Mouse (Mus musculus): Measurements from ENCODE around the gene Map3k4. TPM values are rescaled to one million over a fixed set of nuclear protein-coding genes. Genes with fewer than 3 reads are reported as not detected.

The Map3k4 gene
- polyA plus RNA-seq, 1 experiment from 2014 or later, result 48.5 TPM

DNA sequence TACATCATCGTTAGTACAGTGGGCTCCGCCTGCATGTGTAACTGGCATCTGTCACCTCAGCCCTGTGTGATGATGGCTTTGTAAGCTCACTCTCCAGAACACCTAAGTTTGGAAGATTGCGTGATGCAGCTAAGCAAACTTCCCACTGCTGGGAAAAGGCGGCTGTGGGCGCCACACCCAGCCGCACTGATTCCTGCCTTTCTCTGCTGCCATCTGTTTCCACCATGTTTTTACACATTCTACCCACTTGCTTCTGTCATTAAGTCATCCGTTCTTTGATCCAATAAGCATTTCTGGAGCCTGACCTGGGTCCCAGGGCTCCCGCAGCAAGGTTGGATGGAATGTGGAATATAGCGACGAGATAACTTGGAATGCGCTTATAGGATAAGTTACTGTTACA lies 106.7 kb downstream of the Map3k4 start:
- 96% methylated on average over 11 of the region's 11 CpGs for WGBS
- Histone ChIP-seq H3K27me3 (no peaks in the 10 kb centered on the region), H3K4me1 (replicated peaks) (peaks cover 14% of the 10 kb centered on the region), H3K9ac (replicated peaks) (no peak overlapping the region), H3K9me3 (no peaks in the 10 kb centered on the region), H3K27ac (no peak overlapping the region), H3K4me3 (replicated peaks) (no peak overlapping the region), H3K4me2 (replicated peaks) (no peak overlapping the region), H3K36me3 (peaks cover 55% of the 10 kb centered on the region)
- no peak for ATAC-seq

- H3K27ac ChIP-seq, result no peak overlapping the region
- peaks cover 26% of the 10 kb centered on the region for H3K4me1 ChIP-seq (replicated peaks)
- 29% methylated on average over 8 of the region's 8 CpGs for WGBS
- no peak overlapping the region for H3K9ac ChIP-seq (replicated peaks)
- H3K27me3 ChIP-seq, result no peaks in the 10 kb centered on the region
- peaks cover 43% of the 10 kb centered on the region for H3K36me3 ChIP-seq
- no peak overlapping the region for H3K4me3 ChIP-seq (replicated peaks)
- peak; percentile 46 for ATAC-seq
- H3K4me2 ChIP-seq (replicated peaks), result no peak overlapping the region
- no peaks in the 10 kb centered on the region for H3K9me3 ChIP-seq
These were observed 108.0 kb downstream of the Map3k4 start for GRCm38 (mm10) chr17:12210544-12211132.

DNA sequence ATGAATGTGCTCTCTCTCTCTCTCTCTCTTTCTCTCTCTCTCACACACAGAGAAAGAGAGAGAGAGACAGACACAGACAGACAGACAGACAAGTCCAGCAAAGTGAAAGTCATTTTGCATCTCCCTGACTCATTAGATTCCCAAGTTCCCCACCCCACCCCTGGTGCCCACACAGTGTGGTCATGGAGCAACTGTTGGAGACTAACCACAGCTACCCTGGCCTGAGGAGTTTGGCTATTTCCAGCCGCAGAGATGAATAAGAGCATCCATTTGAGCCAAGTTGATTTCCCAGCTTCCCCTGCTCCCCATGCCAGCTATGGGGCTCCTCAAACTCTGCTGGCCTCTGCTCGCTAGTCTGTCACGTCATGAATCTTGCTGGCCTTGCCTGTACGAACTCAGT lies 109.1 kb downstream of the Map3k4 start:
- H3K9me3 ChIP-seq, result no peaks in the 10 kb centered on the region

GRCm38 (mm10) chr17:12207022-12207548 lies 111.5 kb downstream of the Map3k4 start:
- WGBS, result 13% methylated on average over 1 of the region's 1 CpGs
- Histone ChIP-seq H3K4me3 (replicated peaks) (no peak overlapping the region), H3K27me3 (no peaks in the 10 kb centered on the region), H3K36me3 (peaks cover 9% of the 10 kb centered on the region), H3K9me3 (no peaks in the 10 kb centered on the region), H3K4me1 (replicated peaks) (peaks cover 48% of the 10 kb centered on the region), H3K4me2 (replicated peaks) (no peak overlapping the region), H3K9ac (replicated peaks) (no peak overlapping the region), H3K27ac (no peak overlapping the region)
- no peak for ATAC-seq

More for the DNA sequence above, 109.1 kb downstream of the Map3k4 start:
- no peak overlapping the region for H3K4me3 ChIP-seq (replicated peaks)
- no peak overlapping the region for H3K9ac ChIP-seq (replicated peaks)
- no peak overlapping the region for H3K4me2 ChIP-seq (replicated peaks)
- H3K4me1 ChIP-seq (replicated peaks), result peaks cover 37% of the 10 kb centered on the region
- peaks cover 31% of the 10 kb centered on the region for H3K36me3 ChIP-seq
- no peak for ATAC-seq
- no peak overlapping the region for H3K27ac ChIP-seq
- WGBS, result 85% methylated on average over 4 of the region's 4 CpGs
- H3K27me3 ChIP-seq, result no peaks in the 10 kb centered on the region

DNA sequence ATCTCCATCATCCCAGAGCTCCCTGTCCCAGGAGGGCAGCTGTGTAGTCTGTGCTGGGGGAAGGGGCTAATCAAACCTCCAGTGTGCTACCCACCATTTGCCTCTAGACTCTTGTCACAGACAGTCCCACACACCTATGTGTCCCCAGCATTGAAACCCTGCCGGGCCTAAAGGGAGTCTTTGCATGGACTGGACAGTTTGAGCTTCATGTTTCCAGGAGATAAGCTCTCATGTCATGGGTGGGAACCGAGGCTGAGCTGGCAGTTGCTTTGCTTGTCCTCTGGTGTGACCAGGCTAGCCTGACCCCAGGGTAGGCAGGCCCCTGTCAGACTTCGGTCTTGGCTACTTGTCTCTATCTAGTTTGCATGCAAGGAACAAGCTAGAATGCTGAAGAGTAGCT lies 112.3 kb downstream of the Map3k4 start:
- Histone ChIP-seq H3K4me3 (replicated peaks) (no peak overlapping the region), H3K27me3 (no peaks in the 10 kb centered on the region), H3K27ac (peak overlapping the region; percentile 31; the same call in 1 of the 2 replicates), H3K36me3 (peaks cover 2% of the 10 kb centered on the region), H3K9ac (replicated peaks) (no peak overlapping the region), H3K4me1 (replicated peaks) (peaks cover 48% of the 10 kb centered on the region), H3K9me3 (no peaks in the 10 kb centered on the region), H3K4me2 (replicated peaks) (no peak overlapping the region)
- no peak for ATAC-seq
- WGBS, result 78% methylated on average over 3 of the region's 3 CpGs

GRCm38 (mm10) chr17:12205694-12206075 lies 112.9 kb downstream of the Map3k4 start:
- Histone ChIP-seq H3K4me1 (replicated peaks) (peaks cover 48% of the 10 kb centered on the region), H3K27me3 (no peaks in the 10 kb centered on the region), H3K4me2 (replicated peaks) (no peak overlapping the region), H3K4me3 (replicated peaks) (no peak overlapping the region), H3K9me3 (no peaks in the 10 kb centered on the region), H3K27ac (peak overlapping the region; percentile 31), H3K9ac (replicated peaks) (no peak overlapping the region), H3K36me3 (no peaks in the 10 kb centered on the region; the same call in 1 of the 2 replicates)
- ATAC-seq, result no peak
- WGBS, result 40% methylated on average over 4 of the region's 4 CpGs

GRCm38 (mm10) chr17:12205015-12205693 lies 113.4 kb downstream of the Map3k4 start:
- Histone ChIP-seq H3K4me2 (replicated peaks) (no peak overlapping the region), H3K9ac (replicated peaks) (no peak overlapping the region), H3K27ac (peak overlapping the region; percentile 31; the same call in 1 of the 2 replicates), H3K27me3 (no peaks in the 10 kb centered on the region), H3K36me3 (peaks cover under 1% of the 10 kb centered on the region; the same call in 1 of the 2 replicates), H3K9me3 (no peaks in the 10 kb centered on the region), H3K4me1 (replicated peaks) (peaks cover 48% of the 10 kb centered on the region), H3K4me3 (replicated peaks) (no peak overlapping the region)
- WGBS, result 76% methylated on average over 10 of the region's 10 CpGs
- ATAC-seq, result no peak

DNA sequence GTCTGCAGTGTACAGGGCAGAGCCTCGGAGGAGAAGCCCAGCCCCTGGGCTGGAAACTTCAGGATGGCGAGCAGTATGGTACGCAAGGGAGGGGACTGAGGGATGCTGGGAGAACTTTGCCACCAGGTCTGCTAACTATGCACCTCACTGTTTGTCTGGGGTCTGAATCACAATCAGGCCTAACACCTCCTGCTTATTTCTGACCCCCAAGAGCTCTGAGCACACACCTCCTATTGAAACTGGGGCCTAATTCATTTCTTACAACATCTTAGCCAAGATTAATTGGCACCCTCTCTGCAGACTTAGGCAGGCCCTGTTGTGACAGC lies 113.9 kb downstream of the Map3k4 start:
- no peak overlapping the region for H3K4me2 ChIP-seq (replicated peaks)
- H3K9me3 ChIP-seq, result no peaks in the 10 kb centered on the region
- no peaks in the 10 kb centered on the region for H3K27me3 ChIP-seq
- H3K4me1 ChIP-seq (replicated peaks), result peaks cover 48% of the 10 kb centered on the region
- H3K27ac ChIP-seq, result no peak overlapping the region
- 81% methylated on average over 3 of the region's 3 CpGs for WGBS
- no peak for ATAC-seq
- H3K36me3 ChIP-seq, result peaks cover 5% of the 10 kb centered on the region; the same call in 1 of the 2 replicates
- H3K4me3 ChIP-seq (replicated peaks), result no peak overlapping the region
- H3K9ac ChIP-seq (replicated peaks), result no peak overlapping the region

DNA sequence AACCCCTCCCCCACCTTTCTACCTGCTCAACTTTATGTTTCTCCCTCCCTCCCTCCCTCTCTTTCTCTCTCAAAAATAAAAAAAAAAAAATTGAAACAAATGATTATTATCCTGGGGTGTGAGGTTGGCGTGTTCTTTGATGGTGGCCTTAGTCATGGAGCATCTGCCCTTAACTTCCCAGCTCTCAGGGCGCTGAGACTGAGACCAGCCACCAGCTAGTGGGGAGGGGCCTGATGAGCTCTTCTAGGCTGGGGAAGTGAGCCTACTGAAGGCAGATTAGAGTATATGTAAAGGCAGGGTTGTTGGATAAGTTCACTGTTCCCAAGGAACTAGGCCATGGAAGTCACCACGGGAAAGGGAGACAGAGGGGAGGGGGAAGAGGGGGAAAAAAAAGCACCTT lies 114.3 kb downstream of the Map3k4 start:
- Histone ChIP-seq H3K27ac (no peak overlapping the region), H3K9me3 (no peaks in the 10 kb centered on the region), H3K4me2 (replicated peaks) (no peak overlapping the region), H3K9ac (replicated peaks) (no peak overlapping the region), H3K4me3 (replicated peaks) (no peak overlapping the region), H3K36me3 (peaks cover 8% of the 10 kb centered on the region; the same call in 1 of the 2 replicates), H3K4me1 (replicated peaks) (peaks cover 48% of the 10 kb centered on the region), H3K27me3 (no peaks in the 10 kb centered on the region)
- WGBS, result 75% methylated on average over 3 of the region's 3 CpGs
- ATAC-seq, result no peak

GRCm38 (mm10) chr17:12203414-12203897 lies 115.1 kb downstream of the Map3k4 start:
- H3K4me1 ChIP-seq (replicated peaks), result peaks cover 48% of the 10 kb centered on the region
- H3K27ac ChIP-seq, result no peak overlapping the region
- H3K9me3 ChIP-seq, result no peaks in the 10 kb centered on the region
- no peak overlapping the region for H3K4me2 ChIP-seq (replicated peaks)
- no peak overlapping the region for H3K9ac ChIP-seq (replicated peaks)
- no peaks in the 10 kb centered on the region for H3K27me3 ChIP-seq
- H3K4me3 ChIP-seq (replicated peaks), result no peak overlapping the region
- WGBS, result 75% methylated on average over 15 of the region's 15 CpGs
- H3K36me3 ChIP-seq, result peaks cover 13% of the 10 kb centered on the region
- peak; percentile 55 for ATAC-seq

GRCm38 (mm10) chr17:12201086-12201485 lies 117.5 kb downstream of the Map3k4 start:
- H3K27ac ChIP-seq, result no peak overlapping the region
- H3K36me3 ChIP-seq, result peaks cover 13% of the 10 kb centered on the region
- H3K27me3 ChIP-seq, result no peaks in the 10 kb centered on the region
- ATAC-seq, result no peak
- WGBS, result 93% methylated on average over 1 of the region's 1 CpGs
- no peak overlapping the region for H3K4me2 ChIP-seq (replicated peaks)
- H3K4me3 ChIP-seq (replicated peaks), result no peak overlapping the region
- H3K4me1 ChIP-seq (replicated peaks), result peaks cover 27% of the 10 kb centered on the region
- H3K9me3 ChIP-seq, result no peaks in the 10 kb centered on the region
- H3K9ac ChIP-seq (replicated peaks), result no peak overlapping the region

DNA sequence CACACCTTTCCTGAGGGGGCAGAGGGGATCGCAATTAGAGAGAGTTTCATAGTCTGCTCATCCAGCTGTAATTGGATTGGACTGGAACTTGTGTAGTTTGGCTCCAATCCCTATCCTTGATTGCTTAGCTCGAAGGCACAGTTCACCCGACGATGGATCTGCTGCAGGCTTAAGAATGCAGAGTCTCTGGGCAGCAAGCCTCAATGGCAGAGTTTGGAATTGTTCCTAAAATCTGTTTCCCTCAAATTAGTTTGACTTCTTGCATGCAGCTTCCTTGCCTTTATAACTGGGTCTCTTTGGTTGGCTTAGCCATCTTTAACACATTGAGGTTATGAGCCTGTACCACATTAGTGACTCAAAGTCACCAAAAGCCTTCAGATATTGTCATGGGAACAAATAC lies 118.7 kb downstream of the Map3k4 start:
- Histone ChIP-seq H3K4me1 (replicated peaks) (peaks cover 22% of the 10 kb centered on the region), H3K27me3 (no peaks in the 10 kb centered on the region), H3K36me3 (peaks cover 13% of the 10 kb centered on the region), H3K4me2 (replicated peaks) (no peak overlapping the region), H3K4me3 (replicated peaks) (no peak overlapping the region), H3K9me3 (no peaks in the 10 kb centered on the region), H3K9ac (replicated peaks) (no peak overlapping the region), H3K27ac (no peak overlapping the region)
- no peak for ATAC-seq
- 87% methylated on average over 4 of the region's 4 CpGs for WGBS

Data from midbrain, embryonic 13.5 days (tissue).